Mouse (Mus musculus) kidney, adult 2 months (tissue): ENCODE measurements around the gene Slc44a5.

ENCODE experiments used
- CTCF ChIP-seq: fragments of 200-500 bp; conservative IDR thresholded peaks from 2 replicates; pipeline ENCODE4 v1.5.1; 2011; ENCODE audit warnings: low read depth, mild to moderate bottlenecking, control low read depth, low read length, moderate library complexity, mixed read lengths; ENCODE audit not compliant: insufficient read depth, insufficient read length
- POLR2A ChIP-seq: fragments of 200-500 bp; IDR thresholded peaks from one replicate; pipeline ENCODE4 v1.6.1; 2011; ENCODE audit warnings: low read depth, low read length, control low read depth

DNA sequence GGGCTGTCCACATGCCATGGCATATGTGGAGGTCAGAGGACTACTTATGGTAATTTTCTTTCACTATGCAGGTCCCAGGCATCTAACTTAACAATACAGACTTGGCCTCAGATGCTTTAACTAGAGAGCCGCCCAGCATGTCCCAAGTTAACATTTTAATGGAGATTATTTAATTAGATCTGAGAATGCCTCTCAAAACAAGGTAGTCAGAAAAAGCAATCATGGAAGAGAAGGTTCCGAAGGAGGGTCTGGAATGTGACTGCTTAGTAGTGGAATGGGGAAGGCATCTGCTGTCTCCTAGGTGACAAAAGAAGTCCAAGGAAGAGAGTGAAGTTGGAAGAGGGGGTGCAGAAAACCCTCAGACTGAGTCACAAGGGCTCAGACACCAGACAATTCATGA lies 7.4 kb downstream of the Slc44a5 start:
- TF ChIP-seq POLR2A: no peak
- TF ChIP-seq CTCF: no peak
